Mouse (Mus musculus) neural tube, embryonic 13.5 days (tissue): ENCODE measurements around the gene Isl1. TPM values are rescaled to one million over a fixed set of nuclear protein-coding genes. Genes with fewer than 3 reads are reported as not detected.

ENCODE experiments used
- ATAC-seq: fragments of 200-750 bp; cut with Nextera tagmentation; 2 replicates; pipeline ENCODE4 v1.8.0; 2017; ENCODE audit warnings: low read depth, mild to moderate bottlenecking, moderate TSS enrichment, moderate library complexity
- H3K27ac ChIP-seq: fragments of 300-500 bp; sonication (generic); replicated peaks from 2 replicates; pipeline ENCODE4 v1.5.1; 2015; ENCODE audit warnings: moderate library complexity, mild to moderate bottlenecking, inconsistent platforms
- H3K27me3 ChIP-seq: fragments of 300-500 bp; sonication (generic); 2 replicates; pipeline ENCODE4 v1.6.1; 2015; ENCODE audit warnings: mild to moderate bottlenecking, inconsistent platforms
- H3K36me3 ChIP-seq: fragments of 300-500 bp; sonication (generic); 2 replicates; pipeline ENCODE4 v1.6.1; 2015; ENCODE audit warnings: mild to moderate bottlenecking, inconsistent platforms
- H3K4me1 ChIP-seq: fragments of 300-500 bp; sonication (generic); replicated peaks from 2 replicates; pipeline ENCODE4 v1.6.1; 2015; ENCODE audit warnings: inconsistent platforms
- H3K4me2 ChIP-seq: fragments of 300-500 bp; sonication (generic); 2 replicates; pipeline ENCODE4 v1.6.1; 2015; ENCODE audit warnings: inconsistent platforms, mild to moderate bottlenecking, moderate library complexity
- H3K4me3 ChIP-seq: fragments of 300-500 bp; sonication (generic); 2 replicates; pipeline ENCODE4 v1.5.1; 2015; ENCODE audit warnings: mild to moderate bottlenecking, inconsistent platforms
- H3K9ac ChIP-seq: fragments of 300-500 bp; sonication (generic); 2 replicates; pipeline ENCODE4 v1.6.1; 2015; ENCODE audit warnings: moderate library complexity, mild to moderate bottlenecking, inconsistent platforms
- H3K9me3 ChIP-seq: fragments of 300-500 bp; sonication (generic); 2 replicates; pipeline ENCODE4 v1.6.1; 2016; ENCODE audit warnings: inconsistent platforms
- WGBS: fragments of 180-500 bp; shearing (Covaris S2); methylation state at CpG from one replicate; pipeline ENCODE4 v1.1.7; 2015; 5-methylcytosine and 5-hydroxymethylcytosine counted together
- polyA plus RNA-seq: library from polyadenylated mRNA; unstranded; fragments of >200 nt; fragmentation: Nextera tagmentation; extraction: Ambion mirVana; gene quantifications from 2 replicates; pipeline ENCODE4 v1.2.1, GENCODE M21; 2015

The Isl1 gene
- 133 and 169 TPM in 2 replicates for polyA plus RNA-seq

GRCm38 (mm10) chr13:116309584-116310462 is at the start of gene Isl1:
Isl1 (minus strand) TSS chr13:116309689.
- peak within 1 kb of the TSS; percentile 76 for H3K4me2 ChIP-seq
- H3K9me3 ChIP-seq = no peaks in the 10 kb centered on the region
- peak within 1 kb of the TSS; percentile 84 for H3K27ac ChIP-seq
- WGBS = under 1% methylated on average over 82 of the region's 82 CpGs
- peak; percentile 92 for ATAC-seq
- peaks cover 97% of the 10 kb centered on the region for H3K27me3 ChIP-seq
- peak within 1 kb of the TSS; percentile 51 for H3K4me3 ChIP-seq
- peak within 1 kb of the TSS; percentile 68 for H3K9ac ChIP-seq
- H3K4me1 ChIP-seq = peaks cover 14% of the 10 kb centered on the region
- no peaks in the 10 kb centered on the region for H3K36me3 ChIP-seq

GRCm38 (mm10) chr13:116335763-116336162 is 26.3 kb upstream of the Isl1 start:
- Histone ChIP-seq H3K4me2 (no peak overlapping the region), H3K27me3 (no peaks in the 10 kb centered on the region), H3K4me3 (no peak overlapping the region), H3K4me1 (no peaks in the 10 kb centered on the region), H3K9ac (no peak overlapping the region), H3K9me3 (no peaks in the 10 kb centered on the region), H3K27ac (no peak overlapping the region), H3K36me3 (no peaks in the 10 kb centered on the region)
- WGBS = 84% methylated on average over 3 of the region's 3 CpGs
- ATAC-seq = no peak

- peak overlapping the region; percentile 24 for H3K4me3 ChIP-seq
- WGBS = under 1% methylated on average over 28 of the region's 28 CpGs
Measured at GRCm38 (mm10) chr13:116313636-116314530, 4.4 kb upstream of the Isl1 start.

GRCm38 (mm10) chr13:116311871-116312720 is 2.6 kb upstream of the Isl1 start:
- Histone ChIP-seq H3K27ac (peak overlapping the region; percentile 84), H3K27me3 (peaks cover 90% of the 10 kb centered on the region), H3K4me3 (peak overlapping the region; percentile 51; the same call in 1 of the 2 replicates), H3K36me3 (no peaks in the 10 kb centered on the region), H3K4me2 (peak overlapping the region; percentile 76), H3K9me3 (no peaks in the 10 kb centered on the region), H3K9ac (peak overlapping the region; percentile 68; the same call in 1 of the 2 replicates), H3K4me1 (peaks cover 14% of the 10 kb centered on the region)
- ATAC-seq = no peak
- 3% methylated on average over 13 of the region's 13 CpGs for WGBS

More at GRCm38 (mm10) chr13:116313636-116314530, 4.4 kb upstream of the Isl1 start:
- Histone ChIP-seq H3K9ac (peak overlapping the region; percentile 41), H3K4me2 (peak overlapping the region; percentile 34), H3K9me3 (no peaks in the 10 kb centered on the region), H3K36me3 (no peaks in the 10 kb centered on the region), H3K27ac (peak overlapping the region; percentile 78), H3K27me3 (peaks cover 91% of the 10 kb centered on the region), H3K4me1 (peaks cover 14% of the 10 kb centered on the region)
- ATAC-seq = no peak

- H3K4me3 ChIP-seq = peak overlapping the region; percentile 51
- no peaks in the 10 kb centered on the region for H3K36me3 ChIP-seq
- H3K27ac ChIP-seq = peak overlapping the region; percentile 84
- peaks cover 14% of the 10 kb centered on the region for H3K4me1 ChIP-seq
- ATAC-seq = no peak
- H3K9ac ChIP-seq = peak overlapping the region; percentile 68
- peaks cover 97% of the 10 kb centered on the region for H3K27me3 ChIP-seq
- WGBS = 0% methylated on average over 4 of the region's 4 CpGs
- peak overlapping the region; percentile 76 for H3K4me2 ChIP-seq
- no peaks in the 10 kb centered on the region for H3K9me3 ChIP-seq
Measured at GRCm38 (mm10) chr13:116311011-116311410, 1.5 kb upstream of the Isl1 start.

- Histone ChIP-seq H3K4me3 (peak overlapping the region; percentile 51), H3K9ac (peak overlapping the region; percentile 68), H3K27me3 (peaks cover 97% of the 10 kb centered on the region), H3K9me3 (no peaks in the 10 kb centered on the region), H3K27ac (peak overlapping the region; percentile 84), H3K4me1 (peaks cover 14% of the 10 kb centered on the region), H3K4me2 (peak overlapping the region; percentile 76), H3K36me3 (no peaks in the 10 kb centered on the region)
- WGBS = under 1% methylated on average over 9 of the region's 9 CpGs
- no peak for ATAC-seq
Measured at GRCm38 (mm10) chr13:116310463-116310765, 925 bp upstream of the Isl1 start.

GRCm38 (mm10) chr13:116308933-116309583 is 431 bp downstream of the Isl1 start:
- Histone ChIP-seq H3K9me3 (no peaks in the 10 kb centered on the region), H3K36me3 (no peaks in the 10 kb centered on the region), H3K9ac (peak overlapping the region; percentile 68), H3K27ac (peak overlapping the region; percentile 69), H3K27me3 (peaks cover 96% of the 10 kb centered on the region), H3K4me2 (peak overlapping the region; percentile 76), H3K4me3 (peak overlapping the region; percentile 51), H3K4me1 (peaks cover 14% of the 10 kb centered on the region)
- ATAC-seq = peak; percentile 45
- under 1% methylated on average over 17 of the region's 18 CpGs for WGBS

GRCm38 (mm10) chr13:116308121-116308932 is 1.2 kb downstream of the Isl1 start:
- H3K9ac ChIP-seq = peak overlapping the region; percentile 68

GRCm38 (mm10) chr13:116306591-116306990 is 2.9 kb downstream of the Isl1 start:
- Histone ChIP-seq H3K4me3 (peak overlapping the region; percentile 33), H3K9ac (peak overlapping the region; percentile 66), H3K4me1 (peaks cover 14% of the 10 kb centered on the region), H3K27ac (peak overlapping the region; percentile 74), H3K27me3 (peaks cover 97% of the 10 kb centered on the region), H3K36me3 (no peaks in the 10 kb centered on the region), H3K9me3 (no peaks in the 10 kb centered on the region), H3K4me2 (no peak overlapping the region)
- WGBS = 2% methylated on average over 6 of the region's 6 CpGs
- no peak for ATAC-seq

More at GRCm38 (mm10) chr13:116308121-116308932, 1.2 kb downstream of the Isl1 start:
- H3K27ac ChIP-seq = peak overlapping the region; percentile 69
- 1% methylated on average over 20 of the region's 20 CpGs for WGBS
- no peak overlapping the region for H3K4me2 ChIP-seq
- no peaks in the 10 kb centered on the region for H3K9me3 ChIP-seq
- H3K4me1 ChIP-seq = peaks cover 14% of the 10 kb centered on the region
- H3K27me3 ChIP-seq = peaks cover 96% of the 10 kb centered on the region
- no peaks in the 10 kb centered on the region for H3K36me3 ChIP-seq
- H3K4me3 ChIP-seq = peak overlapping the region; percentile 51
- ATAC-seq = no peak

GRCm38 (mm10) chr13:116305721-116306120 is 3.8 kb downstream of the Isl1 start:
- peaks cover 14% of the 10 kb centered on the region for H3K4me1 ChIP-seq
- peak overlapping the region; percentile 33 for H3K4me3 ChIP-seq
- H3K4me2 ChIP-seq = peak overlapping the region; percentile 36
- no peak for ATAC-seq
- peak overlapping the region; percentile 74 for H3K27ac ChIP-seq
- peaks cover 97% of the 10 kb centered on the region for H3K27me3 ChIP-seq
- WGBS = 2% methylated on average over 2 of the region's 2 CpGs
- H3K9ac ChIP-seq = peak overlapping the region; percentile 66
- no peaks in the 10 kb centered on the region for H3K36me3 ChIP-seq
- H3K9me3 ChIP-seq = no peaks in the 10 kb centered on the region
